Mouse (Mus musculus) MEL (cell line): ENCODE measurements around the gene Fam229a.

ENCODE experiments used
- CTCF ChIP-seq, 3 experiments: IDR thresholded peaks in 2 of 3; conservative IDR thresholded peaks in 1 of 3; 2 replicates each; pipeline ENCODE4 v1.5.1; 2011 to 2012; ENCODE audit warnings: low read length in 3 of 3, low read depth in 2 of 3, mild to moderate bottlenecking in 2 of 3, improper control_type of control experiment in 1 of 3, inconsistent platforms in 1 of 3, mixed read lengths in 1 of 3, moderate library complexity in 1 of 3; ENCODE audit not compliant: control insufficient read depth in 1 of 3, insufficient read depth in 1 of 3, poor library complexity in 1 of 3, severe bottlenecking in 1 of 3
- EP300 ChIP-seq, 2 experiments: IDR thresholded peaks; 2 replicates each; pipeline ENCODE4 v1.6.1; 2011; ENCODE audit warnings: improper control_type of control experiment in 2 of 2, low read length in 2 of 2, low read depth in 1 of 2, mild to moderate bottlenecking in 1 of 2
- MAX ChIP-seq: IDR thresholded peaks from 2 replicates; pipeline ENCODE4 v1.6.1; 2011; ENCODE audit warnings: low read length, improper control_type of control experiment
- MEF2A ChIP-seq: IDR thresholded peaks from 2 replicates; pipeline ENCODE4 v1.6.1; 2014; ENCODE audit warnings: low read depth, mild to moderate bottlenecking, inconsistent platforms, low read length, improper control_type of control experiment; ENCODE audit not compliant: poor library complexity, insufficient replicate concordance, severe bottlenecking; ENCODE audit errors: extremely low read depth
- POLR2A ChIP-seq, 2 experiments: IDR thresholded peaks; 2 replicates each; pipeline ENCODE4 v1.6.1; 2011 to 2012; ENCODE audit warnings: low read length in 2 of 2, mild to moderate bottlenecking in 2 of 2, control low read depth in 1 of 2, improper control_type of control experiment in 1 of 2, low read depth in 1 of 2, moderate library complexity in 1 of 2; ENCODE audit not compliant: control insufficient read depth in 1 of 2, insufficient read depth in 1 of 2, poor library complexity in 1 of 2
- RCOR1 ChIP-seq: IDR thresholded peaks from 2 replicates; pipeline ENCODE4 v1.6.1; 2012; ENCODE audit warnings: low read depth, mild to moderate bottlenecking, inconsistent platforms, low read length, improper control_type of control experiment
- TAL1 ChIP-seq: IDR thresholded peaks from 2 replicates; pipeline ENCODE4 v1.6.1; 2012; ENCODE audit warnings: mild to moderate bottlenecking, inconsistent platforms, low read length, moderate library complexity, mixed read lengths
- UBTF ChIP-seq: IDR thresholded peaks from 2 replicates; pipeline ENCODE4 v1.6.1; 2012; ENCODE audit warnings: low read depth, mild to moderate bottlenecking, inconsistent platforms, low read length, improper control_type of control experiment, moderate library complexity, borderline replicate concordance; ENCODE audit not compliant: insufficient read depth

GRCm38 (mm10) chr4:129481090-129481489 lies 9.9 kb upstream of the Fam229a start:
- TF ChIP-seq POLR2A (IDR thresholded peaks at IDR 0.05; ENCODE audit: control insufficient read depth in 1 of 2, insufficient read depth in 1 of 2, low read depth in 1 of 2, low read length in 2 of 2, poor library complexity in 1 of 2): no peak
- TF ChIP-seq MEF2A: no peak
- no peak for TF ChIP-seq RCOR1
- no peak for TF ChIP-seq UBTF
- no peak for TF ChIP-seq TAL1
- TF ChIP-seq CTCF (IDR thresholded peaks at IDR 0.05 in 2 of 3, conservative IDR thresholded peaks at IDR 0.05 in 1 of 3; ENCODE audit: control insufficient read depth in 1 of 3, insufficient read depth in 1 of 3, low read depth in 2 of 3, low read length in 3 of 3, poor library complexity in 1 of 3, severe bottlenecking in 1 of 3): no peak
- TF ChIP-seq EP300 (IDR thresholded peaks at IDR 0.05; ENCODE audit: low read depth in 1 of 2, low read length in 2 of 2): no peak
- TF ChIP-seq MAX: no peak
